Mouse (Mus musculus) MEL (cell line): ENCODE results near the gene Gas7. TPM values are rescaled to one million over a fixed set of nuclear protein-coding genes. Genes with fewer than 3 reads are reported as not detected.

Experiments
- DNase-seq: peaks from one replicate; pipeline ENCODE4 v3.0.0; 2011; ENCODE audit warnings: low read depth, low spot score
- H3K27ac ChIP-seq: 2 replicates; pipeline ENCODE4 v1.5.1; 2012; ENCODE audit warnings: low read depth, mild to moderate bottlenecking, control low read depth, low read length, moderate library complexity; ENCODE audit not compliant: control insufficient read depth
- H3K27me3 ChIP-seq, 2 experiments: fragments of 150-350 bp in 1 of 2; sonication (generic) in 1 of 2; 2 replicates each; pipeline ENCODE4 v1.6.1; 2012; ENCODE audit warnings: low read length in 2 of 2, mild to moderate bottlenecking in 2 of 2, improper control_type of control experiment in 1 of 2, moderate library complexity in 1 of 2; ENCODE audit not compliant: insufficient read depth in 2 of 2, control insufficient read depth in 1 of 2
- H3K36me3 ChIP-seq, 2 experiments: 2 replicates each; pipeline ENCODE4 v1.6.1; 2012 to 2014; ENCODE audit warnings: low read length in 2 of 2, improper control_type of control experiment in 1 of 2, inconsistent platforms in 1 of 2, mild to moderate bottlenecking in 1 of 2; ENCODE audit not compliant: insufficient read depth in 2 of 2, control insufficient read depth in 1 of 2
- H3K4me1 ChIP-seq, 2 experiments: fragments of 150-350 bp in 1 of 2; sonication (generic) in 1 of 2; 2 replicates each; pipeline ENCODE4 v1.6.1; 2012; ENCODE audit warnings: low read length in 2 of 2, improper control_type of control experiment in 1 of 2, mild to moderate bottlenecking in 1 of 2; ENCODE audit not compliant: insufficient read depth in 2 of 2, control insufficient read depth in 1 of 2
- H3K4me3 ChIP-seq, 2 experiments: fragments of 150-350 bp in 1 of 2; sonication (generic) in 1 of 2; 2 replicates each; pipeline ENCODE4 v1.5.1; 2012; ENCODE audit warnings: low read depth in 2 of 2, low read length in 2 of 2, mild to moderate bottlenecking in 2 of 2, moderate library complexity in 2 of 2, control low read depth in 1 of 2, improper control_type of control experiment in 1 of 2; ENCODE audit not compliant: control insufficient read depth in 1 of 2, insufficient read depth in 1 of 2
- H3K79me2 ChIP-seq: 2 replicates; pipeline ENCODE4 v1.6.1; 2012; ENCODE audit warnings: mild to moderate bottlenecking, low read length, moderate library complexity; ENCODE audit not compliant: control insufficient read depth, poor library complexity, insufficient read depth
- H3K9ac ChIP-seq: 2 replicates; pipeline ENCODE4 v1.6.1; 2012; ENCODE audit warnings: low read depth, mild to moderate bottlenecking, control low read depth, low read length, moderate library complexity; ENCODE audit not compliant: control insufficient read depth, poor library complexity, severe bottlenecking
- H3K9me3 ChIP-seq: fragments of 150-350 bp; sonication (generic); replicated peaks from 2 replicates; pipeline ENCODE4 v1.6.1; 2012; ENCODE audit warnings: mild to moderate bottlenecking, low read length, improper control_type of control experiment, moderate library complexity; ENCODE audit not compliant: insufficient read depth
- CHD1 ChIP-seq: IDR thresholded peaks from 2 replicates; pipeline ENCODE4 v1.6.1; 2012; ENCODE audit warnings: low read depth, mild to moderate bottlenecking, inconsistent platforms, low read length, improper control_type of control experiment
- CTCF ChIP-seq, 3 experiments: IDR thresholded peaks in 2 of 3; conservative IDR thresholded peaks in 1 of 3; 2 replicates each; pipeline ENCODE4 v1.5.1; 2011 to 2012; ENCODE audit warnings: low read length in 3 of 3, low read depth in 2 of 3, mild to moderate bottlenecking in 2 of 3, improper control_type of control experiment in 1 of 3, inconsistent platforms in 1 of 3, mixed read lengths in 1 of 3, moderate library complexity in 1 of 3; ENCODE audit not compliant: control insufficient read depth in 1 of 3, insufficient read depth in 1 of 3, poor library complexity in 1 of 3, severe bottlenecking in 1 of 3
- E2F4 ChIP-seq: IDR thresholded peaks from 2 replicates; pipeline ENCODE4 v1.6.1; 2011; ENCODE audit warnings: low read depth, low read length, improper control_type of control experiment, borderline replicate concordance
- EP300 ChIP-seq, 2 experiments: IDR thresholded peaks; 2 replicates each; pipeline ENCODE4 v1.6.1; 2011; ENCODE audit warnings: improper control_type of control experiment in 2 of 2, low read length in 2 of 2, low read depth in 1 of 2, mild to moderate bottlenecking in 1 of 2
- ETS1 ChIP-seq: IDR thresholded peaks from 2 replicates; pipeline ENCODE4 v1.6.1; 2012; ENCODE audit warnings: low read depth, mild to moderate bottlenecking, inconsistent platforms, low read length, improper control_type of control experiment, moderate library complexity
- GABPA ChIP-seq: IDR thresholded peaks from 2 replicates; pipeline ENCODE4 v1.6.1; 2012; ENCODE audit warnings: low read depth, mild to moderate bottlenecking, inconsistent platforms, low read length, improper control_type of control experiment, moderate library complexity
- GATA1 ChIP-seq: IDR thresholded peaks from 2 replicates; pipeline ENCODE4 v1.6.1; 2011; ENCODE audit warnings: low read depth, low read length, improper control_type of control experiment
- JUND ChIP-seq: IDR thresholded peaks from 2 replicates; pipeline ENCODE4 v1.6.1; 2011; ENCODE audit warnings: low read depth, mild to moderate bottlenecking, improper control_type of control experiment, low read length
- KAT2A ChIP-seq: conservative IDR thresholded peaks from 2 replicates; pipeline ENCODE4 v1.6.1; 2012; ENCODE audit warnings: low read depth, low read length, improper control_type of control experiment, inconsistent platforms
- MAZ ChIP-seq: IDR thresholded peaks from 2 replicates; pipeline ENCODE4 v1.6.1; 2012; ENCODE audit warnings: low read depth, mild to moderate bottlenecking, inconsistent platforms, low read length, improper control_type of control experiment
- MXI1 ChIP-seq: IDR thresholded peaks from 2 replicates; pipeline ENCODE4 v1.6.1; 2011; ENCODE audit warnings: mild to moderate bottlenecking, low read depth, low read length, improper control_type of control experiment
- MYC ChIP-seq: IDR thresholded peaks from 2 replicates; pipeline ENCODE4 v1.6.1; 2011; ENCODE audit warnings: low read depth, mild to moderate bottlenecking, low read length, improper control_type of control experiment, moderate library complexity
- NELFE ChIP-seq: IDR thresholded peaks from 2 replicates; pipeline ENCODE4 v1.6.1; 2011; ENCODE audit warnings: low read depth, low read length, improper control_type of control experiment
- NRF1 ChIP-seq: IDR thresholded peaks from 2 replicates; pipeline ENCODE4 v1.6.1; 2014; ENCODE audit warnings: low read depth, mild to moderate bottlenecking, inconsistent platforms, low read length, improper control_type of control experiment, moderate library complexity; ENCODE audit not compliant: poor library complexity, insufficient read depth, severe bottlenecking
- POLR2A ChIP-seq, 2 experiments: IDR thresholded peaks; 2 replicates each; pipeline ENCODE4 v1.6.1; 2011 to 2012; ENCODE audit warnings: low read length in 2 of 2, mild to moderate bottlenecking in 2 of 2, control low read depth in 1 of 2, improper control_type of control experiment in 1 of 2, low read depth in 1 of 2, moderate library complexity in 1 of 2; ENCODE audit not compliant: control insufficient read depth in 1 of 2, insufficient read depth in 1 of 2, poor library complexity in 1 of 2
- POLR2AphosphoS2 ChIP-seq: IDR thresholded peaks from 2 replicates; pipeline ENCODE4 v1.6.1; 2011; ENCODE audit warnings: low read length, improper control_type of control experiment
- POLR2AphosphoS5 ChIP-seq: IDR thresholded peaks from 2 replicates; pipeline ENCODE4 v1.6.1; 2012; ENCODE audit warnings: low read depth, borderline replicate concordance, mild to moderate bottlenecking, inconsistent platforms, low read length, moderate library complexity, mixed read lengths
- RAD21 ChIP-seq: IDR thresholded peaks from 2 replicates; pipeline ENCODE4 v1.6.1; 2011; ENCODE audit warnings: mild to moderate bottlenecking, low read depth, low read length, improper control_type of control experiment
- SIN3A ChIP-seq: IDR thresholded peaks from 2 replicates; pipeline ENCODE4 v1.6.1; 2012; ENCODE audit warnings: low read length, improper control_type of control experiment, inconsistent platforms
- SMC3 ChIP-seq: IDR thresholded peaks from 2 replicates; pipeline ENCODE4 v1.6.1; 2011; ENCODE audit warnings: low read depth, low read length, improper control_type of control experiment
- TCF12 ChIP-seq: IDR thresholded peaks from 2 replicates; pipeline ENCODE4 v1.6.1; 2014; ENCODE audit warnings: low read depth, mild to moderate bottlenecking, inconsistent platforms, low read length, improper control_type of control experiment, moderate library complexity
- UBTF ChIP-seq: IDR thresholded peaks from 2 replicates; pipeline ENCODE4 v1.6.1; 2012; ENCODE audit warnings: low read depth, mild to moderate bottlenecking, inconsistent platforms, low read length, improper control_type of control experiment, moderate library complexity, borderline replicate concordance; ENCODE audit not compliant: insufficient read depth
- USF1 ChIP-seq: IDR thresholded peaks from 2 replicates; pipeline ENCODE4 v1.6.1; 2014; ENCODE audit warnings: low read depth, mild to moderate bottlenecking, inconsistent platforms, low read length, improper control_type of control experiment, moderate library complexity
- ZC3H11A ChIP-seq: IDR thresholded peaks from 2 replicates; pipeline ENCODE4 v1.6.1; 2012; ENCODE audit warnings: low read depth, mild to moderate bottlenecking, inconsistent platforms, low read length, improper control_type of control experiment
- ZKSCAN1 ChIP-seq: IDR thresholded peaks from 2 replicates; pipeline ENCODE4 v1.6.1; 2012; ENCODE audit warnings: low read depth, mild to moderate bottlenecking, inconsistent platforms, low read length, improper control_type of control experiment, moderate library complexity
- ZMIZ1 ChIP-seq: IDR thresholded peaks from 2 replicates; pipeline ENCODE4 v1.6.1; 2012; ENCODE audit warnings: low read depth, mild to moderate bottlenecking, inconsistent platforms, low read length, improper control_type of control experiment, moderate library complexity
- ZNF384 ChIP-seq: IDR thresholded peaks from 2 replicates; pipeline ENCODE4 v1.6.1; 2012; ENCODE audit warnings: low read depth, mild to moderate bottlenecking, inconsistent platforms, low read length, improper control_type of control experiment
- polyA plus RNA-seq, 2 experiments: library from polyadenylated mRNA; stranded (reverse) in 1 of 2; unstranded in 1 of 2; fragments of >175 nt in 1 of 2; fragments of >200 nt in 1 of 2; gene quantifications; 2 replicates each; pipeline versions ENCODE4 v1.2.1 to v1.2.4; 2012; ENCODE audit warnings: low replicate concordance in 2 of 2, low read depth in 1 of 2; ENCODE audit not compliant: insufficient read length in 2 of 2, insufficient read depth in 1 of 2, missing spikeins in 1 of 2
- total RNA-seq: library from RNA; depleted of rRNA; stranded (reverse); fragments of 300-350 nt; gene quantifications from 2 replicates; pipeline ENCODE4 v1.2.3, GENCODE M21; 2012

Gas7 gene
- total and polyA plus RNA-seq, 3 experiments, result 0.04 TPM; not detected in 2

- Histone ChIP-seq H3K9me3 (no peaks in the 10 kb centered on the region), H3K9ac (no peak overlapping the region), H3K27me3 (no peaks in the 10 kb centered on the region), H3K79me2 (no peaks in the 10 kb centered on the region), H3K4me1 (no peaks in the 10 kb centered on the region), H3K36me3 (no peaks in the 10 kb centered on the region), H3K4me3 (no peak overlapping the region), H3K27ac (no peak overlapping the region)
- TF ChIP-seq RAD21, result no peak
- TF ChIP-seq NRF1, result no peak
- no peak for TF ChIP-seq ZNF384
- TF ChIP-seq JUND, result no peak
- no peak for TF ChIP-seq EP300 (IDR thresholded peaks at IDR 0.05; ENCODE audit: low read depth in 1 of 2, low read length in 2 of 2)
- no peak for TF ChIP-seq ETS1
- TF ChIP-seq MYC, result no peak
- no peak for TF ChIP-seq GATA1
- TF ChIP-seq E2F4, result no peak
- no peak for TF ChIP-seq POLR2AphosphoS2
- no peak for TF ChIP-seq UBTF
- no peak for TF ChIP-seq ZC3H11A
- no peak for TF ChIP-seq CHD1
- no peak for TF ChIP-seq GABPA
- no peak for TF ChIP-seq SMC3
- TF ChIP-seq MXI1, result no peak
- no peak for TF ChIP-seq NELFE
- no peak for DNase-seq
Measured at GRCm38 (mm10) chr11:67538557-67538956, 83.3 kb downstream of the Gas7 start.

GRCm38 (mm10) chr11:67544656-67545432 lies 89.6 kb downstream of the Gas7 start:
- H3K79me2 ChIP-seq, result no peaks in the 10 kb centered on the region
- no peaks in the 10 kb centered on the region for H3K36me3 ChIP-seq
- H3K9ac ChIP-seq, result no peak overlapping the region
- H3K9me3 ChIP-seq, result no peaks in the 10 kb centered on the region
- DNase-seq, result no peak
- TF ChIP-seq POLR2AphosphoS5, result no peak
- TF ChIP-seq GABPA, result no peak
- TF ChIP-seq NRF1, result no peak
- no peak for TF ChIP-seq ZKSCAN1
- TF ChIP-seq CTCF (IDR thresholded peaks at IDR 0.05 in 2 of 3, conservative IDR thresholded peaks at IDR 0.05 in 1 of 3; ENCODE audit: control insufficient read depth in 1 of 3, insufficient read depth in 1 of 3, low read depth in 2 of 3, low read length in 3 of 3, poor library complexity in 1 of 3, severe bottlenecking in 1 of 3), result no peak
- TF ChIP-seq ZMIZ1, result no peak
- no peak for TF ChIP-seq USF1
- no peak for TF ChIP-seq MAZ
- TF ChIP-seq KAT2A, result no peak
- TF ChIP-seq MYC, result no peak
- no peak for TF ChIP-seq SMC3
- TF ChIP-seq POLR2A (IDR thresholded peaks at IDR 0.05; ENCODE audit: control insufficient read depth in 1 of 2, insufficient read depth in 1 of 2, low read depth in 1 of 2, low read length in 2 of 2, poor library complexity in 1 of 2), result no peak
- TF ChIP-seq SIN3A, result no peak
- TF ChIP-seq TCF12, result no peak
- TF ChIP-seq ZNF384, result no peak
- no peak for TF ChIP-seq ETS1
- no peaks in the 10 kb centered on the region for H3K4me1 ChIP-seq
- no peak overlapping the region for H3K27ac ChIP-seq
- H3K4me3 ChIP-seq, result no peak overlapping the region
- no peaks in the 10 kb centered on the region for H3K27me3 ChIP-seq
